Mouse (Mus musculus): Measurements from ENCODE around the gene Zmiz1.
A peak's percentile ranks its signal among the peaks of the same experiment; 100 is the strongest.

GRCm38 (mm10) chr14:25471035-25471434 lies 12.1 kb downstream of the Zmiz1 start:
- TF ChIP-seq CTCF (IDR thresholded peaks at IDR 0.05; ENCODE audit: insufficient read depth, low read length) (0 out of 2 replicates have a peak, but pooled peaks have one; percentile 12), POLR2A (IDR thresholded peaks at IDR 0.05; ENCODE audit: borderline replicate concordance, extremely low read depth, low read depth, low read length) (no peak)
